Mouse (Mus musculus) brain, embryonic 14.5 days (tissue): ENCODE results near the gene Pcca.

Experiments
- CTCF ChIP-seq: fragments of 200-500 bp; IDR thresholded peaks from 2 replicates; pipeline ENCODE4 v1.5.1; 2012; ENCODE audit warnings: inconsistent platforms, mild to moderate bottlenecking, moderate library complexity, borderline replicate concordance; ENCODE audit not compliant: insufficient read depth, insufficient read length; ENCODE audit errors: extremely low read depth
- POLR2A ChIP-seq: fragments of 200-500 bp; IDR thresholded peaks from 2 replicates; pipeline ENCODE4 v1.6.1; 2012; ENCODE audit warnings: mild to moderate bottlenecking, inconsistent platforms, borderline replicate concordance; ENCODE audit not compliant: poor library complexity, insufficient read depth, insufficient read length, severe bottlenecking; ENCODE audit errors: extremely low read depth

- TF ChIP-seq POLR2A (no peak), CTCF (no peak)
These were observed 367.1 kb downstream of the Pcca start for GRCm38 (mm10) chr14:122901177-122901576.
